Mouse (Mus musculus) C2C12 (cell line): ENCODE results near the gene Myom1.

Experiments used
- CTCF ChIP-seq: IDR thresholded peaks from one replicate; pipeline ENCODE4 v1.5.1; 2011; ENCODE audit not compliant: control insufficient read depth, insufficient read depth, insufficient read length
- MYOD1 ChIP-seq: IDR thresholded peaks from one replicate; pipeline ENCODE4 v1.6.1; 2011; ENCODE audit warnings: low read depth; ENCODE audit not compliant: control insufficient read depth, insufficient read length
- MYOG ChIP-seq: IDR thresholded peaks from one replicate; pipeline ENCODE4 v1.6.1; 2011; ENCODE audit not compliant: control insufficient read depth, insufficient read length; ENCODE audit errors: extremely low read depth

- TF ChIP-seq MYOG = no peak
- TF ChIP-seq CTCF = no peak
- no peak for TF ChIP-seq MYOD1
Observed at GRCm38 (mm10) chr17:71034472-71034871, 32.0 kb downstream of the Myom1 start.
